Mouse (Mus musculus) cortical plate, adult 2 months (tissue): Measurements from ENCODE around the gene Dync1i2.

ENCODE experiments used
- CTCF ChIP-seq: fragments of 200-500 bp; IDR thresholded peaks from 2 replicates; pipeline ENCODE4 v1.5.1; 2011; ENCODE audit warnings: mild to moderate bottlenecking, control low read depth, low read length; ENCODE audit not compliant: insufficient read depth; ENCODE audit errors: extremely low read depth
- POLR2A ChIP-seq: fragments of 200-500 bp; IDR thresholded peaks from 2 replicates; pipeline ENCODE4 v1.6.1; 2011; ENCODE audit warnings: mild to moderate bottlenecking, low read length, control low read depth; ENCODE audit not compliant: insufficient read depth; ENCODE audit errors: extremely low read depth

GRCm38 (mm10) chr2:71177760-71178159, 33.7 kb upstream of the Dync1i2 start:
- TF ChIP-seq POLR2A, result no peak
- TF ChIP-seq CTCF, result no peak
